Mouse (Mus musculus) brain, embryonic 14.5 days (tissue): Measurements from ENCODE around the gene Tmem248.

ENCODE experiments used
- CTCF ChIP-seq: fragments of 200-500 bp; IDR thresholded peaks from 2 replicates; pipeline ENCODE4 v1.5.1; 2012; ENCODE audit warnings: inconsistent platforms, mild to moderate bottlenecking, moderate library complexity, borderline replicate concordance; ENCODE audit not compliant: insufficient read depth, insufficient read length; ENCODE audit errors: extremely low read depth
- POLR2A ChIP-seq: fragments of 200-500 bp; IDR thresholded peaks from 2 replicates; pipeline ENCODE4 v1.6.1; 2012; ENCODE audit warnings: mild to moderate bottlenecking, inconsistent platforms, borderline replicate concordance; ENCODE audit not compliant: poor library complexity, insufficient read depth, insufficient read length, severe bottlenecking; ENCODE audit errors: extremely low read depth

- TF ChIP-seq CTCF (no peak), POLR2A (no peak)
Observed at GRCm38 (mm10) chr5:130241426-130241825, 24.5 kb downstream of the Tmem248 start.
